Mouse (Mus musculus): Measurements from ENCODE around the gene Slc25a10. TPM values are rescaled to one million over a fixed set of nuclear protein-coding genes. Genes with fewer than 3 reads are reported as not detected.

Slc25a10 gene
- polyA plus RNA-seq, 1 experiment from 2014 or later, result 39.4 TPM

DNA sequence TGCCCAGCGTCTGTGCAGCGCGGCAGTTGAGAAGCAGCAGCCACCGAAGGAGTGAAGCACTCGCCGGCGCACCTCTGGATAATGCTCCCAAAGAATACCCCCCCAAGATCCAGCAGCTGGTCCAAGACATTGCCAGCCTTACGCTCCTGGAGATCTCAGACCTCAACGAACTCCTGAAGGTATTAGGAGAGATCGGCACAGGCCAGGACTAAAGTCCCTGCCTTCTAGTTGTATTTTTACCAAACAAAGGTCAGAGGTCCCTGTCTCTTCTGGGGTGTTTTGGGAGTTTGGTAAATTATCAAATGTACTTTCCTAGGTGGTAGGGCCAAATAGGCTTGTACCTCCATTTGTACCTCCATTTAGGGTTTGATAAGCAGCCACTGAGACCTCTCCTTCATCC is 6.4 kb upstream of the Slc25a10 start:
- peaks cover 84% of the 10 kb centered on the region for H3K36me3 ChIP-seq (ENCODE audit: control insufficient read depth, insufficient read depth, low read length)
- peak overlapping the region; percentile 87 for H3K4me2 ChIP-seq (ENCODE audit: low read length)
- H3K27ac ChIP-seq (replicated peaks in 1 of 2; ENCODE audit: control insufficient read depth in 1 of 2, insufficient read depth in 1 of 2, low read depth in 2 of 2, low read length in 2 of 2), result peak overlapping the region; percentile 82 to 85
- H3K4me3 ChIP-seq (ENCODE audit: control insufficient read depth in 1 of 2, insufficient read depth in 1 of 2, low read depth in 1 of 2, low read length in 2 of 2), result peak overlapping the region; percentile 96 to 98
- peak overlapping the region; percentile 98 for H3K9ac ChIP-seq (ENCODE audit: low read length)
- H3K9me3 ChIP-seq (ENCODE audit: control insufficient read depth, low read length), result no peaks in the 10 kb centered on the region
- no peak for ATAC-seq (ENCODE audit: insufficient number of reproducible peaks, insufficient read depth, low FRiP score, low read depth)
- H3K27me3 ChIP-seq (ENCODE audit: control insufficient read depth, insufficient read depth, low read length), result no peaks in the 10 kb centered on the region
- 8% methylated on average over 10 of the region's 10 CpGs for WGBS
- peaks cover 6 to 19% of the 10 kb centered on the region in 2 experiments for H3K4me1 ChIP-seq (ENCODE audit: control insufficient read depth in 2 of 2, insufficient read depth in 2 of 2, low read length in 2 of 2)

DNA sequence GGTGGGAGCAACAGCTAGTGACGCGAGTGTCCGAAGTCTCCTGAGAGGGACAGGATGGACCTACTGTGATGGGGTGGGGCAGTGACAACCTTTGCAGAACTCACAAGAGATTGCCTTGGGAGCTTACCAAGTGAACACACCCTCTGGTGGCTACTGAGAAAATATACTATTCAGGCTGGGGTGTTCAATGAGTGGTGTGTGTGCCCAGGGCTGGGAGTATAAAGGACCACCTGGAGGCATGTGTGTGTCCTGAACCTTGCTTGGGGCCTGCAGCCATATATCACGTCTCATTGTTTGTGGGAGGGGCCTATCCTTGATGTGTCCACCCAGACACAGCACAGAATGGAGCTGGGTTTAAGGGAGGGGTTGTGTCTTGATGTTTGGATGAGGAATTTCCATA is 3.1 kb upstream of the Slc25a10 start:
- Histone ChIP-seq H3K4me3 (ENCODE audit: control insufficient read depth in 1 of 2, insufficient read depth in 1 of 2, low read depth in 1 of 2, low read length in 2 of 2) (no peak overlapping the region), H3K4me1 (ENCODE audit: control insufficient read depth in 2 of 2, insufficient read depth in 2 of 2, low read length in 2 of 2) (peaks cover 22 to 40% of the 10 kb centered on the region in 2 experiments), H3K36me3 (ENCODE audit: control insufficient read depth, insufficient read depth, low read length) (peaks cover 53% of the 10 kb centered on the region), H3K27ac (replicated peaks in 1 of 2; ENCODE audit: control insufficient read depth in 1 of 2, insufficient read depth in 1 of 2, low read depth in 2 of 2, low read length in 2 of 2) (no peak overlapping the region), H3K9ac (ENCODE audit: low read length) (no peak overlapping the region), H3K27me3 (ENCODE audit: control insufficient read depth, insufficient read depth, low read length) (no peaks in the 10 kb centered on the region), H3K4me2 (ENCODE audit: low read length) (no peak overlapping the region), H3K9me3 (ENCODE audit: control insufficient read depth, low read length) (no peaks in the 10 kb centered on the region)
- ATAC-seq (ENCODE audit: insufficient number of reproducible peaks, insufficient read depth, low FRiP score, low read depth), result no peak
- 72% methylated on average over 4 of the region's 4 CpGs for WGBS

DNA sequence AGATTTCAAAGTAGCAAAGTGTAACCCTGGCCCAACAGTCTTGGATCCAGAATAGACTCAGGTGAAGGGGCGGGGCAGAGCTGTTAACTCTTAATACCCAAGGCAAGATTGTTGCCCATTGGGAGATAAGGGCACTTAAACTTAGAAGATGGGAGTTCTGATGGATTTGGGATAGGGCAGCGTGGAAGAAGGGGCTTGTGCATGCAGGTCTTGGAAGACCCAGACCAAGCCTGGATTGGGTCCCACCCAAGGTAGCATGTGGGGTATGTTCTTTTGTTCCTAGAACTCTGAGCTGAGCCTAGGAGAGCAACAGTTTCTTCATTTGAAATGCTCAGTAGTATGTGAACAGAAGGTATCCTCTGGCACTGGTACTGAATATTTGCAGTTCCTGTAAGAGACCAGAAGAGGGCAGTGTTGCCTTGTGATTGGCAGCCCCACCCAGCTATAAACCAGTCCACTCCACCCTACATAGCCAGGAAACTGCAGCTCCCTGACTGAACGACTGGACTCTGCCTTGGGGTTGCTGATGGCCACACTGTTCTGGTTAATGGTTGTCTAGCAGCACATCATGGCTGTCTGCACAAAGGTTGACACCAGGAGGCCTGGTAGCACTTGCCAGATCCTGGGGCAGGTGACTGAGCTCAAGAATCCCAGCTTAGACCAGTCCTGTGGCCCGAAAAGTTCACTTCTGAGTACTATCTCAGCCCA is 2.4 kb upstream of the Slc25a10 start:
- H3K27me3 ChIP-seq (ENCODE audit: control insufficient read depth, insufficient read depth, low read length), result no peaks in the 10 kb centered on the region
- H3K9ac ChIP-seq (ENCODE audit: low read length), result peak overlapping the region; percentile 1; the same call in 1 of the 2 replicates
- H3K9me3 ChIP-seq (ENCODE audit: control insufficient read depth, low read length), result no peaks in the 10 kb centered on the region
- WGBS, result 67% methylated on average over 4 of the region's 4 CpGs
- 0 out of 4 replicates have a peak overlapping the region, but pooled peaks of 1 of the 2 experiments have one; percentile 1 for H3K27ac ChIP-seq (replicated peaks in 1 of 2; ENCODE audit: control insufficient read depth in 1 of 2, insufficient read depth in 1 of 2, low read depth in 2 of 2, low read length in 2 of 2)
- no peak overlapping the region for H3K4me2 ChIP-seq (ENCODE audit: low read length)
- H3K4me1 ChIP-seq (ENCODE audit: control insufficient read depth in 2 of 2, insufficient read depth in 2 of 2, low read length in 2 of 2), result peaks cover 22 to 36% of the 10 kb centered on the region in 2 experiments
- no peak for ATAC-seq (ENCODE audit: insufficient number of reproducible peaks, insufficient read depth, low FRiP score, low read depth)
- no peak overlapping the region for H3K4me3 ChIP-seq (ENCODE audit: control insufficient read depth in 1 of 2, insufficient read depth in 1 of 2, low read depth in 1 of 2, low read length in 2 of 2)
- peaks cover 50% of the 10 kb centered on the region for H3K36me3 ChIP-seq (ENCODE audit: control insufficient read depth, insufficient read depth, low read length)

DNA sequence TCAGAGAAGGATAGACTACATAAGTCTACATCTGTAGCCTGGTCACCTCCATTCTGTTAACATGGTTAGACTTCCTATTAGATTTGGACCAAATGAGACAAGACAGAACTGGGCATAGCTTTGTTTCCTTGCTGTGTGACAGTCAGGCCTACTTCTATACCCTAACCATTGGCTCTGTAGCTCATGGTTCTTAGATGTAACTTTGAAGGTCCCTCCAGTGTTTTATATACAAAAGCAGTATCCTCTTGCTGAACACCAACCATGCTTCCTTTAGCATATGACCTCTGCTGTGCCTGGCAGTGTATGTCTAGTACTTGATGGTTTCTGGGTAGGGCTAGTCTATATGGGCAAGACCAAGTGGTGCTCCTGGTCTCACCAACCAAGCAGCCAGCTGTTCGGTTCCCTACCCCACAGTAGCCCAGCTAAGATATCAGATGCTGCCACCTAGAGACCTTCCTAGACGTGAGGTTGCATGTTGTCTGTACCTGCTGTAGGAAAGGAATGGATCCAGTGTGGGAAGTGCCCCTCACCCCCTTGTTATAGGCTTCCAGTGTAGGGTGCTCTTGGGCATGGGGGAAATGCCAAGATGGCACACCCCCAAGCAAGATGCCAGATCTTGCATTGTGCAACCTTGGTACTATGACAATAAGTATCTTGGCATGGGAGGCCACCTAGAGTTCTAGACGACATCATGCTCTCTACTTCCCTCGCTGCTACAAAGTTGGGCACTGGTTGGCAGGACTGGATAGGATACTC is 1.2 kb upstream of the Slc25a10 start:
- no peak overlapping the region for H3K4me3 ChIP-seq (ENCODE audit: control insufficient read depth in 1 of 2, insufficient read depth in 1 of 2, low read depth in 1 of 2, low read length in 2 of 2)
- peaks cover 21 to 31% of the 10 kb centered on the region in 2 experiments for H3K4me1 ChIP-seq (ENCODE audit: control insufficient read depth in 2 of 2, insufficient read depth in 2 of 2, low read length in 2 of 2)
- no peaks in the 10 kb centered on the region for H3K27me3 ChIP-seq (ENCODE audit: control insufficient read depth, insufficient read depth, low read length)
- H3K36me3 ChIP-seq (ENCODE audit: control insufficient read depth, insufficient read depth, low read length), result peaks cover 59% of the 10 kb centered on the region
- 0 out of 4 replicates have a peak overlapping the region, but pooled peaks of 1 of the 2 experiments have one; percentile 80 for H3K27ac ChIP-seq (replicated peaks in 1 of 2; ENCODE audit: control insufficient read depth in 1 of 2, insufficient read depth in 1 of 2, low read depth in 2 of 2, low read length in 2 of 2)
- H3K9ac ChIP-seq (ENCODE audit: low read length), result peak overlapping the region; percentile 90
- peak overlapping the region; percentile 88; the same call in 1 of the 2 replicates for H3K4me2 ChIP-seq (ENCODE audit: low read length)
- 35% methylated on average over 4 of the region's 4 CpGs for WGBS
- no peak for ATAC-seq (ENCODE audit: insufficient number of reproducible peaks, insufficient read depth, low FRiP score, low read depth)
- no peaks in the 10 kb centered on the region for H3K9me3 ChIP-seq (ENCODE audit: control insufficient read depth, low read length)

DNA sequence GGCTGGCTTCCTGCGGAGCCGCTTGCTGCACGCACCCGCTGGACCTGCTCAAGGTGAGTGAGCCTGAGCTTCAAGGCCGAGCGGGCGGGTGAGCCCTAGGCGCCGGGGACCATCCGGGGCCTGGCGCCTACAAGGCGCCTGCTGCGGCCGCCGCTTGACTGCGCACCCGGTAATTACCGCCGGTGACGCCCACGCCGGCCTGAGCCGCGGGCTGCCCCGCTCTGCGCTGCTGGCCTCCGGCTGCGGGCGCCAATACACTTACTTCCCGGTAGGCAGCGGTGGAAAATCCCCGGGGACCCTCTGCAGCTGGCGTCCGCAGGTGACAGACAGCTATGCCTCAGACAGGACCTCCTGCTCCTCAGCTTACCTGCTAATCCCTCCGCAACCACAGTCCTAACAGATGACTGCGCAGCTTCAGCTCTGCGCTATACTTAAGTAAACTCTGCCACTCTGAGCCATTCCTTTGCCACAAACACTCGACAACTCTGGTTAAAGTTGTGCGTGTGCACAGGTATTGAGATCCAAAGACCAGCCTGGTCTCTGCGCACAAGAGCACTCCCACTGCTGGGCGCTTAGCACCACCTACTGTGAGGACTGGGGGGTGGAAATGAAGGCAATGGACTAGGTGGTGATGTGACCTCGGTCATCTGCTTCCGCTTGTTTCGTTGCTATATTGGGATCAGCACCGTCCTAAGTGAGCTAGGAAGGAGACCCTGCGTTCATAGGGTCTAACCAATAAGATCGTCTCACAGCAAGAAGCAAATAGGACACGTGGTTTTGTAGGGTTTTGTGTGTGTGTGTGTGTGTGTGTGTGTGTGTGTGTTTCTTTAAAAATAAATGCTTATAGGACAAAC is 611 bp downstream of the Slc25a10 start:
- Histone ChIP-seq H3K27ac (replicated peaks in 1 of 2; ENCODE audit: control insufficient read depth in 1 of 2, insufficient read depth in 1 of 2, low read depth in 2 of 2, low read length in 2 of 2) (peak overlapping the region; percentile 77 to 80), H3K36me3 (ENCODE audit: control insufficient read depth, insufficient read depth, low read length) (peaks cover 59% of the 10 kb centered on the region), H3K4me3 (ENCODE audit: control insufficient read depth in 1 of 2, insufficient read depth in 1 of 2, low read depth in 1 of 2, low read length in 2 of 2) (peak overlapping the region; percentile 90 to 93), H3K4me1 (ENCODE audit: control insufficient read depth in 2 of 2, insufficient read depth in 2 of 2, low read length in 2 of 2) (peaks cover 17 to 25% of the 10 kb centered on the region in 2 experiments), H3K27me3 (ENCODE audit: control insufficient read depth, insufficient read depth, low read length) (no peaks in the 10 kb centered on the region), H3K4me2 (ENCODE audit: low read length) (peak overlapping the region; percentile 88), H3K9ac (ENCODE audit: low read length) (peak overlapping the region; percentile 90), H3K9me3 (ENCODE audit: control insufficient read depth, low read length) (no peaks in the 10 kb centered on the region)
- under 1% methylated on average over 48 of the region's 48 CpGs for WGBS
- ATAC-seq (ENCODE audit: insufficient number of reproducible peaks, insufficient read depth, low FRiP score, low read depth), result peak; percentile 64

DNA sequence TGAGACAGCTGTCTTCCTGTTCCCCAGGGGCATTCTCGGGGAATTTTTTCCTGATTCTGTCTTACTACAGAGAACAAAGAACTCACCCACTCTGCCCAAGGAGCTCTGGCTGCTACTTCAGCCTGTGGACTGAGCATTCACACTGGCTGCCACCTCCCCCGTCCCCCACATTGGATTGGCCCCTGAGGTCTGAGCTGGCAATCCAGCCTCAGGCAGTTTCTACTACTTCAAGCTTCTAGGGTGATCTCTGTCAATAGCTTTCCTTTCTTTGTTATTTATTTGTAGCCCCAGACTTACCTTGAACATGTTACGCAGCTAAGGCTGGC is 1.2 kb downstream of the Slc25a10 start:
- Histone ChIP-seq H3K4me2 (ENCODE audit: low read length) (peak overlapping the region; percentile 88), H3K9ac (ENCODE audit: low read length) (peak overlapping the region; percentile 90), H3K4me3 (ENCODE audit: control insufficient read depth in 1 of 2, insufficient read depth in 1 of 2, low read depth in 1 of 2, low read length in 2 of 2) (peak overlapping the region; percentile 90 to 93), H3K27me3 (ENCODE audit: control insufficient read depth, insufficient read depth, low read length) (no peaks in the 10 kb centered on the region), H3K4me1 (ENCODE audit: control insufficient read depth in 2 of 2, insufficient read depth in 2 of 2, low read length in 2 of 2) (peaks cover 17 to 25% of the 10 kb centered on the region in 2 experiments), H3K36me3 (ENCODE audit: control insufficient read depth, insufficient read depth, low read length) (peaks cover 59% of the 10 kb centered on the region), H3K27ac (replicated peaks in 1 of 2; ENCODE audit: control insufficient read depth in 1 of 2, insufficient read depth in 1 of 2, low read depth in 2 of 2, low read length in 2 of 2) (peak overlapping the region; percentile 77 to 80), H3K9me3 (ENCODE audit: control insufficient read depth, low read length) (no peaks in the 10 kb centered on the region)
- 21% methylated on average over 3 of the region's 3 CpGs for WGBS
- no peak for ATAC-seq (ENCODE audit: insufficient number of reproducible peaks, insufficient read depth, low FRiP score, low read depth)

DNA sequence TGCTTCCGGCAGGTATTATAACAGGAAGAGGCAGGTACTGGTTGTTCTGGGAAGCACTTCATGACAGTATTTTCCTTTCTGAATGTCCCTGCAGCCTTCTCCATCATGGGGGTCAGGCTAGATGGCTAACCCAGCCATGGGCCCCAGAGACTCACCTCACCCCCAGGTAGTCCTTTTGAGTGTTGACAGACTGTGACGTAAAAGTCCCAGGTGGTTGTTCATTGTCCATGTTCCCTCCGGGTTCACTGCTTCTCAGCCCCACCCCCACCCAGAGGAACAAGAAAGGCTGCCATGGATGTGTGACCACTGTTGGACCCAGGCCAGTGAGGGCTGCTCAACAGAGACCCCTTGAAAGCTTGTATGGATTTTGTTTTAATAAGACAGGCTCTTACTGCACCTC is 1.7 kb downstream of the Slc25a10 start:
- no peaks in the 10 kb centered on the region for H3K27me3 ChIP-seq (ENCODE audit: control insufficient read depth, insufficient read depth, low read length)
- peak overlapping the region; percentile 90 for H3K9ac ChIP-seq (ENCODE audit: low read length)
- no peaks in the 10 kb centered on the region for H3K9me3 ChIP-seq (ENCODE audit: control insufficient read depth, low read length)
- peak overlapping the region; percentile 77 to 80 for H3K27ac ChIP-seq (replicated peaks in 1 of 2; ENCODE audit: control insufficient read depth in 1 of 2, insufficient read depth in 1 of 2, low read depth in 2 of 2, low read length in 2 of 2)
- peaks cover 59% of the 10 kb centered on the region for H3K36me3 ChIP-seq (ENCODE audit: control insufficient read depth, insufficient read depth, low read length)
- peak overlapping the region in 1 of 2 experiments; percentile 93; a peak in 2 of 4 replicates for H3K4me3 ChIP-seq (ENCODE audit: control insufficient read depth in 1 of 2, insufficient read depth in 1 of 2, low read depth in 1 of 2, low read length in 2 of 2)
- WGBS, result 57% methylated on average over 3 of the region's 3 CpGs
- peaks cover 17 to 25% of the 10 kb centered on the region in 2 experiments for H3K4me1 ChIP-seq (ENCODE audit: control insufficient read depth in 2 of 2, insufficient read depth in 2 of 2, low read length in 2 of 2)
- H3K4me2 ChIP-seq (ENCODE audit: low read length), result peak overlapping the region; percentile 88
- no peak for ATAC-seq (ENCODE audit: insufficient number of reproducible peaks, insufficient read depth, low FRiP score, low read depth)
